Mouse (Mus musculus): Measurements from ENCODE around the gene Adipor1.
"Not testable (repeated sequence)": the region's sequence is repeated elsewhere in the genome, so short reads cannot be mapped to it uniquely, and the experiment has no call there.

The Adipor1 gene

GRCm38 (mm10) chr1:134419176-134419575 is 4.0 kb downstream of the Adipor1 start:
- no peak for ATAC-seq (ENCODE audit: insufficient number of reproducible peaks, low FRiP score, low TSS enrichment)

DNA sequence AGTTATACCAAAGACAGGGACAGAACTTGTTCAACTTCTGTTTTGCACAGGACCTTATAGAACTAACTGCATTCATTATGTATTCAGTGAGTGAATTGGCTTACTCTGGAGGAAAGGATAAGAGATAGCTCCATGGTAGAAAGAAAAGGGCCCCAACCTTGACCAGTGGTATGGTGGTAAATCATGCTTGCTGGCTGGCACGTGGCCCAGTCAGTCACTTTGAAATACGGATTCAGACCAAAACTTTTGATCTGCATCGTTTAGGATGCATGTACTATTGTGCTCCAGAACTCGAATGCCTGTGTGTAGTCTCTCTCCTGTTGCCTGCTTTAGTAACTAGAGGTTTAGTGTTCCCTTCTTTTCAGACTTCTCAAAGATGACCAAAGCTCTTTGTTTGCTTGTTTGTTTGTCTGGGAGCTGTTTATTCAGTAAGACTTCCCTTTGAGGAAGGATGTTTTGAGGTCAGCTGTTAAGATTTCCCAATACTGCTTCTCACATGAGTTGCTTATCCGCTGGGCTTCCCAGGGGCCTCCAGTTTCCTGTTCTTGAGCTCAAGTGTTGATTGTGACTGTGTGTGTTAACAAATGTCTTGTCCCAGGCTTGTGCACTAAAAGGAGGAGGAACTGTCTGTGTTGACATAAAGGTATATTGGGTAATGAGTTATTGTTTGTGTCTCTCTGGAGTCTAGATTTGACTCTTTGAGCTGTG is 4.7 kb downstream of the Adipor1 start:
- no peak for ATAC-seq (ENCODE audit: insufficient number of reproducible peaks, low FRiP score, low TSS enrichment)

DNA sequence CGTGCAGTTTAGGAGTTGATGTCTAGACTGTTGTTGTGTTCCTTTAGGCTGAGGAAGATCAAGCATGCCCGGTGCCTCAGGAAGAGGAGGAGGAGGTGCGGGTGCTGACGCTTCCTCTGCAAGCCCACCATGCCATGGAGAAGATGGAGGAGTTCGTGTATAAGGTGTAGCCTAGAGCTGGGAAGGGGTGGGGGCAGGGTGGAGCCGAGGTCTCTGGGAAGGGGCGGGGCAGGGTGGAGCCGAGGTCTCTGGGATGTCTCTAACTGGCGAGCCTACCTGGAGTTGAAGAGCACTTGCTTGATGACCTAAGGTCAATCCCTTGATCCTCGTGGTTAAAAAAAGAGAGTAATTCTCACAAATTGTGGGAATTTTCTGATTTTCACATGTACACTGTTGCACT is 8.7 kb downstream of the Adipor1 start:
- ATAC-seq (ENCODE audit: insufficient number of reproducible peaks, low FRiP score, low TSS enrichment) = no peak

- no peak for ATAC-seq (ENCODE audit: insufficient number of reproducible peaks, low FRiP score, low TSS enrichment)
These were observed 11.1 kb downstream of the Adipor1 start for GRCm38 (mm10) chr1:134426289-134426688.

DNA sequence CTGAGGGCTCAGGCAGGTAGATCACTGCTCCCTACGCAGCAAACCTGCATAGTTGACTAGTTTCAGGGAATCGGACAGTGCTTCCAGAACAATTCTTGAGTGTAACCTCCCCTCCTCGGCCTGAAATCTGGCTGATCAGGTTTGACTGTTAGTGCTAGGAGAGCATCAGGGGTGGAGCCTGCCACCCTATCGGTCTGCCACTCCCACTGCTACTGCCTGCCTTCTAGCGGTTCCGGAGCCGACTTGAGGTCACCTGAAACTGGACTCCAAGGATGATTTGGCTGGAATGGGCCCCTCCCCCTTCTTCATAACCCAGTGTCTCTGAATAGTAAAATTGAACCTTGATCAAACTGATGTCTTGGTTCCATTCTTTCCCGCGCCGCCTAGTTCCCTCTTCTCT is 17.8 kb downstream of the Adipor1 start:
- ATAC-seq (ENCODE audit: insufficient number of reproducible peaks, low FRiP score, low TSS enrichment) = no peak

GRCm38 (mm10) chr1:134433473-134433872 is 18.3 kb downstream of the Adipor1 start:
- no peak for ATAC-seq (ENCODE audit: insufficient number of reproducible peaks, low FRiP score, low TSS enrichment)

DNA sequence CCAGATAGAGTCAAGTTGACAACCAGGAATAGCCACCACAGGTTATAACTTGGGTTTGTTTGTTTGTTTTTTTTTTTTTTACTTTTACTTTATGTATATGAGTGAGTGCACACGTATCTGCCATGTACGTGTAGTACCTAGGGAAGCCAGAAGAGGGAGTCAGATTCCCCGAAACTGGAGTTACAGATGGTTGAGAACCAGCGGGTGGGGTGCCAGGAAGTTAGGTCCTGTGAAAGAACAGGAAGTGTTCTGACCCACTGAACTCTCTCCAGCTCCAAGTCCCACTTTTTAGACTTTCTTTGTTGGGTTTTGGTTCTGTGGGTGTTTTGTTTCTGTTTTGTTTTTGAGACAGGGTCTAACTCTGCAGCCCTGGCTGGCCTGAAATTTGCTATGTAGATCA is 20.2 kb downstream of the Adipor1 start:
- ATAC-seq (ENCODE audit: insufficient number of reproducible peaks, low FRiP score, low TSS enrichment) = no peak

- ATAC-seq (ENCODE audit: insufficient number of reproducible peaks, low FRiP score, low TSS enrichment) = no peak
These were observed 25.3 kb downstream of the Adipor1 start for GRCm38 (mm10) chr1:134440437-134440836.

- ATAC-seq (ENCODE audit: insufficient number of reproducible peaks, low FRiP score, low TSS enrichment) = not testable (repeated sequence)
These were observed 26.6 kb downstream of the Adipor1 start for GRCm38 (mm10) chr1:134441737-134442136.

DNA sequence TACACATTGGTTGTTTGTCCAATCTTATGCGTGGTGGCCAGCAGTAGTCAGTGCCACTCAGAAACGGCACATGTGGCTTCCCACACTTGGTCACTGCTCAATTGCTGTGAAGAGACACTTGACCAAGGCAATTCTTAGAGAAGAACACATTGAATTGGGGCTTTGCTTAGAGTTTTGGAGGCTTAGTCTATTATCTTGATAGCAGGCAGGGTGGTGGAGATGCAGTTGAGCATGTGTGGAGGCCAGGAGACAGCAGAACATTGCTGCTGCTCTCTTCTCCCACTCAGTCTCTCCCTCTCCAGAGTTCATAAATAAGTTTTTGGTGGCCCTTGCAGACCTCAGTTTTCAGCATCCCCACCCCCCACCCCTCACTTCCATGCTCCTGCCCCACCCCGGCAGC is 27.2 kb downstream of the Adipor1 start:
- ATAC-seq (ENCODE audit: insufficient number of reproducible peaks, low FRiP score, low TSS enrichment) = no peak

DNA sequence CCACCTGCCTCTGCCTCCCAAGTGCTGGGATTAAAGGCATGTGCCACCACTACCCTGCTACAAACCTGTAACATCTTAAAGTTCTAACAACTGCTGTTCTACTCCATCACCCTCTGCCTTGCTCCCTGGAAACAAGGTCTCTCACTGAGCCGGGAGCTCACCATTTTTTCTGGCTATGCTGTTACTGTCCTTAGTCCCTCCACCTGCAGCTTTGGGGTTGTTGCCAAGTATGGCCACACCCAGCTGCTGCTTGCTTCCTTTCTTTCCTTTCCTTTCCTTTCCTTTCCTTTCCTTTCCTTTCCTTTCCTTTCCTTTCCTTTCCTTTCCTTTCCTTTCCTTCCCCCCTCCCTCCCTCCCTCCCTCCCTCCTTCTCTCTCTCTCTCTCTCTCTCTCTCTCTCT is 28.1 kb downstream of the Adipor1 start:
- ATAC-seq (ENCODE audit: insufficient number of reproducible peaks, low FRiP score, low TSS enrichment) = not testable (repeated sequence)

- ATAC-seq (ENCODE audit: insufficient number of reproducible peaks, low FRiP score, low TSS enrichment) = no peak
These were observed 30.2 kb downstream of the Adipor1 start for GRCm38 (mm10) chr1:134445418-134445817.

GRCm38 (mm10) chr1:134448537-134448936 is 33.4 kb downstream of the Adipor1 start:
- not testable (repeated sequence) for ATAC-seq (ENCODE audit: insufficient number of reproducible peaks, low FRiP score, low TSS enrichment)

GRCm38 (mm10) chr1:134450201-134450600 is 35.0 kb downstream of the Adipor1 start:
- ATAC-seq (ENCODE audit: insufficient number of reproducible peaks, low FRiP score, low TSS enrichment) = no peak

GRCm38 (mm10) chr1:134450986-134451385 is 35.8 kb downstream of the Adipor1 start:
- ATAC-seq (ENCODE audit: insufficient number of reproducible peaks, low FRiP score, low TSS enrichment) = no peak

DNA sequence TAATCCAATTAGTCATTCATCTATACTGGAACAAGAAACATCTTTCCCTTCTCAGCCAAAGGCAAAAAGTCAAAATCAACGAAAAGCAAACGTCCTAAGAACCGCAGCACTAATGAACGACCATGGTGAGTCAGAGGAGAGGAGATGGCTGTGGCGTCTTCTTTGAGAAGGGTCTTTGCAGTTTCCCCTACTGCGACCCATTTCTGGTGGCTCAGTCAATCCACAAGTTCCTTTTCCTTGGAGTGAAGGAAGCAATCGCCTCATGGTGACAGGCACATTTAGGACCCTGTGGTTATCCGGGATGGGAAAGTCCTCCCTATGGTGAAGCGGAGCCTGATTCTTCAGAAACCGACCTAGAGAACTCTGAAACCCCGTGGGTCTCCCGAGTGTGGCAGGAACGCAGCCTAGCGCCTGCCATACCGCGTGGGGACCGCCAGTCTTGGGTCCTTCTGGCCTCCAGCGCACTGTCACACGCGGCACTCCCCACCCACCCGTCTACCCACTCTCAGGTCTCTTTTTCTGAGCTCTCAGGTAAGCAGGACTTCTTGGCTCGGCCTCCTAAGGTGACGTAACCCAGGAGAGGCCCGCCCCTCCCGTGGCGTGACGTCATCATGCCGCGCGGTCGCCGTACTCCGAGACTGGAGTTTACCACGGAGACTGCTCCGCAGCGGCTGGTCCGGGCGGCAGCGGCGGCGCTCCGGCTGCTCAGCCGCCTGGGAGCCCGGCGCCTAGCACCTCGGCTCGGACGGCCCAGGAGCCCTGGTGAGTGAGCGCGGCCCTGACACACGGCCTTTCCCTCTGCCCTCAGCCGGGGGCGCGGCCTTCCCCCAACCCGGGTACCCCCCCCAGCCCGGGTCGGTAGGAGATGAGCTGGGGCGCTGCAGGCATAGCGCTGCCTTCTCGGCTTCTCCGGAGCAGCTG is 40.0 kb downstream of the Adipor1 start, which contains the start of gene Klhl12:
Gene Klhl12 (plus strand): TSS at position 628 of the 921 bp plus-strand sequence.
- peak; percentile 85 for ATAC-seq (ENCODE audit: insufficient number of reproducible peaks, low FRiP score, low TSS enrichment)

- ATAC-seq (ENCODE audit: insufficient number of reproducible peaks, low FRiP score, low TSS enrichment) = no peak
These were observed 40.9 kb downstream of the Adipor1 start for GRCm38 (mm10) chr1:134456060-134456459.

DNA sequence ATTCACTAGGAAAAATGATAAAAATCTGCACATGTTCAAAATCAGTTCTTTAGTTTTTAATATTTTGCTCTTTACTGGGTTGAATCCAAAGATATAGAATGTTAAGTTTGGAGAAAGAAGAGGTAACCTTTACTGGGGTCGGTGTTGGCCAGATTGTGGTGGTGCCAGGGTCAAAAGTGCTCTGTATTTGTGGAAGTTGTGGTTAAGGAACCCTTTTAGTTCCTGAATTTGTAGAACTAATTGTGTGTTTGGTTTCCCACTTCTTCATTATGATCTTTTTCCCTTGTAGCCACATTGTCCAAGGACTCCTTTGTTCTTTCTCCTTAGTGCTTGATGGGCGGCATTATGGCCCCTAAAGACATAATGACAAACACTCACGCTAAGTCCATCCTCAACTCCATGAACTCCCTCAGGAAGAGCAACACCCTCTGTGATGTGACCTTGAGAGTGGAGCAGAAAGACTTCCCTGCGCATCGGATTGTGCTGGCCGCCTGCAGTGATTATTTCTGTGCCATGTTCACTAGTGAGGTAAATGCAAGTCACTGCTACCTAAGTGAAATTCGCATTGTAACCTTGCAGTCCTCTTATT is 43.1 kb downstream of the Adipor1 start:
- no peak for ATAC-seq (ENCODE audit: insufficient number of reproducible peaks, low FRiP score, low TSS enrichment)

GRCm38 (mm10) chr1:134460294-134461284 is 45.4 kb downstream of the Adipor1 start:
- ATAC-seq (ENCODE audit: insufficient number of reproducible peaks, low FRiP score, low TSS enrichment) = no peak
